Mouse (Mus musculus) liver, adult 2 months (tissue): ENCODE measurements around the gene Macc1.

ENCODE experiments used
- CTCF ChIP-seq: fragments of 200-500 bp; IDR thresholded peaks from 2 replicates; pipeline ENCODE4 v1.5.1; 2011; ENCODE audit warnings: low read depth, low read length, control low read depth
- POLR2A ChIP-seq: fragments of 200-500 bp; IDR thresholded peaks from 2 replicates; pipeline ENCODE4 v1.6.1; 2011; ENCODE audit warnings: low read length, control low read depth; ENCODE audit not compliant: insufficient read depth; ENCODE audit errors: extremely low read depth

DNA sequence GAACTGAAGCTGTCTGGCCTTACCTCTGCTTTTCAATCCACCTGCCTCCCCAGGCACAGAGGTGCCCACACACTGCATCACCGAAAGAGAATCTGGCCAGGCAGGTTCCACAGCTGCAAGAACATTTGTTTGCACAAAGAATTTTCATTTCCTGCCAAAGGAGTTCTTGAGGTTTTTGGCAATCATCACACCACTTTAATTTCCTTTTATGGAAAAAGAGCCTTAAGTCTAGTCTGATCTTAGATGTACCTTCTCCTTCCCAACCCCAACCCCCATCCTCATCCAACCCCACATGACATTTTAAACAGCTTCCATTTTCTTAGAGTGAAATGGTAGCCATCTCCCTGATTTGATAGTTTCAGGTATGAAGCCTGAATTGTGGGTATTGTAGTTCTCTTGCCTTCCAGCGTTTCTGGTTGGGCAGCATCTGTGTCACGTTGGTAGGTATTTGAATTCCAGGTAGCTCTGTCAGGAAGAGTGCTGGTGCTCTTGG, 76.2 kb downstream of the Macc1 start:
- TF ChIP-seq CTCF (no peak), POLR2A (no peak)
